Mouse (Mus musculus) erythroblast, embryonic 14.5 days (primary cell): ENCODE data around the gene Elp1. TPM values are rescaled to one million over a fixed set of nuclear protein-coding genes. Genes with fewer than 3 reads are reported as not detected.
A peak's percentile ranks its signal among the peaks of the same experiment; 100 is the strongest.

Experiments
- H3K27me3 ChIP-seq: 2 replicates; pipeline ENCODE4 v1.6.1; 2012; ENCODE audit warnings: inconsistent platforms; ENCODE audit not compliant: control insufficient read depth
- H3K36me3 ChIP-seq: 2 replicates; pipeline ENCODE4 v1.6.1; 2012; ENCODE audit warnings: mild to moderate bottlenecking, inconsistent platforms; ENCODE audit not compliant: control insufficient read depth
- H3K4me1 ChIP-seq: 2 replicates; pipeline ENCODE4 v1.6.1; 2012; ENCODE audit warnings: inconsistent platforms; ENCODE audit not compliant: control insufficient read depth
- H3K4me3 ChIP-seq: replicated peaks from 2 replicates; pipeline ENCODE3; 2012; ENCODE audit warnings: moderate library complexity, mild to moderate bottlenecking, inconsistent platforms
- H3K9me3 ChIP-seq: 2 replicates; pipeline ENCODE4 v1.6.1; 2012; ENCODE audit warnings: low read length, inconsistent platforms, mixed read lengths; ENCODE audit not compliant: control insufficient read depth
- GATA1 ChIP-seq: IDR thresholded peaks from 2 replicates; pipeline ENCODE4 v1.6.1; 2012; ENCODE audit warnings: low read length, inconsistent platforms, mixed read lengths
- TAL1 ChIP-seq: IDR thresholded peaks from 3 replicates; pipeline ENCODE4 v1.6.1; 2012; ENCODE audit warnings: low read length, inconsistent platforms, mixed read lengths
- polyA plus RNA-seq: library from polyadenylated mRNA; stranded (reverse); fragments of >175 nt; gene quantifications from 2 replicates; pipeline ENCODE4 v1.2.3, GENCODE M21; 2012

Gene Elp1
- polyA plus RNA-seq, 1 experiment, result 0.29 TPM

DNA sequence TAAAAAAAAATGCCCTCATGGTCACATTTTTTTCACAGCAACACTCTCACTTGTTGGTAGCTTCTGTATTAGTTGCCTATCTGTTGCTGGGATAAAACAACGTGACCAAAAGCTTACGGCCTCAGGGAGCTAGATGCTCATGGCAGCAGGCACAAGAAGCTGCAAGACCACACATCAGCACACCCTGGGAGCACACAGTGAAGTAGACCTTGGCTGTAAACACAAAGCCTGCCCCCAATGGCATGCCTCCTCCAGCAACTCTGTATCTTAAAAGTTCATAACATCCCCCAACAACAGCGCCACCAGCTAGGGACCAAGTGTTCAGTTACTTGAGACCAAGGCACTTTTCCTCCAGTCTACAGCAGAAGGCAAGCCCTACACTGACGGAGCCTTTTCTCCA is 6.9 kb upstream of the Elp1 start:
- Histone ChIP-seq H3K9me3 (no peaks in the 10 kb centered on the region), H3K36me3 (peaks cover 37% of the 10 kb centered on the region), H3K4me3 (no peak overlapping the region), H3K4me1 (no peaks in the 10 kb centered on the region), H3K27me3 (no peaks in the 10 kb centered on the region)
- no peak for TF ChIP-seq TAL1

- no peak for TF ChIP-seq TAL1
- no peak for TF ChIP-seq GATA1
- H3K4me1 ChIP-seq, result peaks cover 35% of the 10 kb centered on the region
- H3K4me3 ChIP-seq, result peak overlapping the region; percentile 90
- no peaks in the 10 kb centered on the region for H3K9me3 ChIP-seq
- H3K27me3 ChIP-seq, result no peaks in the 10 kb centered on the region
- H3K36me3 ChIP-seq, result peaks cover 56% of the 10 kb centered on the region
Observed at GRCm38 (mm10) chr4:56802669-56803150, 579 bp upstream of the Elp1 start.

DNA sequence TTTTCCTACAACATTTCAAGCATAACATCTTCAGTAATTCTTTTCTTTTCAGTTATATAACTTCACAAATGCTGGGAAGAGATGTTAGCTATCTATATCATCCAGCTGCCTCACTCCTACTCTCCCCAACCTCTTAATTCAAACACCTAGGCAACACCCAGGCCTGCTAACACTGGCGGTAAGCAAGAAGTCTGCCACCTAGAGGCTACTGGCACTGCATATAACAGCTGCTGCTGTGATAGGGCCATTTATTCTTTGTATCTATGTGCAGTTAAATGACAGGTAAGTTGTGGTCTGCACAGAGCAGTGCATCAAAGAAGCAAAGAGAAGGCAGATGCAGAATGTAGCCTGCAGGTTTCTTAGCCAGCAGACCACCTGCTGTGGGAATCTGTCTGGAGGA is 10.8 kb downstream of the Elp1 start:
- no peak for TF ChIP-seq TAL1
- Histone ChIP-seq H3K27me3 (no peaks in the 10 kb centered on the region), H3K4me1 (no peaks in the 10 kb centered on the region)

DNA sequence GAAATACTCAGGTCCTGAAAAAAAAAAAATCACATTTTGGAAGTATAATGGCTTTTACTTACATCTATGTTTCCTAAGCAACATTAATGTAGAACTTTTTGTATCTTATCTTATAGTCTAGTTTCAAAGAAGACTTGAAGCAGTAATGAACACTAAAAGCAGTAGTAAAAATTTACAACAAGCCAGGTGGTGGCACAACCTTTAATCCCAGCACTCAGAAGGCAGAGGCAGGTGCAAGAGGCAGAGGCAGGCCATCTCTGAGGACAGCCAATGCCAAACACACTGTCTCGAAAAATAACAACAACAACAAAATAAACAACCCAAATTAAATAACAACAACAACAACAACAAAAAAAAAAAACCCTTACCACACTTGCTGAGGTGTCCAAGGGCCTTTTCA is 31.1 kb downstream of the Elp1 start:
- H3K4me3 ChIP-seq, result no peak overlapping the region
- no peaks in the 10 kb centered on the region for H3K27me3 ChIP-seq
- TF ChIP-seq GATA1 (no peak), TAL1 (no peak)
- H3K4me1 ChIP-seq, result no peaks in the 10 kb centered on the region
- peaks cover 85% of the 10 kb centered on the region for H3K36me3 ChIP-seq
- H3K9me3 ChIP-seq, result no peaks in the 10 kb centered on the region

More for the DNA sequence above, 10.8 kb downstream of the Elp1 start:
- Histone ChIP-seq H3K4me3 (no peak overlapping the region), H3K36me3 (peaks cover 88% of the 10 kb centered on the region), H3K9me3 (no peaks in the 10 kb centered on the region)

- Histone ChIP-seq H3K36me3 (peaks cover 88% of the 10 kb centered on the region), H3K27me3 (no peaks in the 10 kb centered on the region), H3K9me3 (no peaks in the 10 kb centered on the region), H3K4me3 (no peak overlapping the region), H3K4me1 (no peaks in the 10 kb centered on the region)
- TF ChIP-seq GATA1 (no peak), TAL1 (no peak)
Observed at GRCm38 (mm10) chr4:56768913-56769312, 33.2 kb downstream of the Elp1 start.

DNA sequence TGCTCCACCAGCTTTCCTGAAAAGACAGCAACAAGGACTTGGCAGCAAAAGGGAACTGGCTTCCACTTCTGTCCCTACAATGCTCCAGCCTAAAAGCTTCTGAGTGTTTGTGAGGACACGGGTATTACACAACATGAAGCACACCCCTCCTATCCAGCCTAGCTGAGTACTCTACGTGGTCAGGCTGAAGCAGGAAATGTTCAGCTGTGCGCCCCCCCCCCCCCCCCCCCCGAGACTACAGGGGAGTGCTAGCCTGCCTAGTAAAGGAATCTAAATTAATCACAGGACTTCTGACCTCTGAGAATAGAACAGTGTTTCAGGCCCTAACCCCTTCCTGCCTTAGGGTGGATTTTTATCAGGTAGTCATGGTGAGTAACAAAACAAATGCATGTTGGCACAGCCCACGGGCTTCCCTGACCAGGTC is 34.3 kb downstream of the Elp1 start:
- TF ChIP-seq TAL1, result no peak
- TF ChIP-seq GATA1, result no peak
- no peaks in the 10 kb centered on the region for H3K27me3 ChIP-seq
- no peaks in the 10 kb centered on the region for H3K4me1 ChIP-seq
- H3K36me3 ChIP-seq, result peaks cover 85% of the 10 kb centered on the region
- H3K9me3 ChIP-seq, result no peaks in the 10 kb centered on the region
- no peak overlapping the region for H3K4me3 ChIP-seq

GRCm38 (mm10) chr4:56757693-56758092 is 44.4 kb downstream of the Elp1 start:
- no peaks in the 10 kb centered on the region for H3K9me3 ChIP-seq
- TF ChIP-seq GATA1 (no peak), TAL1 (no peak)
- H3K4me1 ChIP-seq, result no peaks in the 10 kb centered on the region
- peaks cover 88% of the 10 kb centered on the region for H3K36me3 ChIP-seq
- H3K27me3 ChIP-seq, result no peaks in the 10 kb centered on the region
- no peak overlapping the region for H3K4me3 ChIP-seq

DNA sequence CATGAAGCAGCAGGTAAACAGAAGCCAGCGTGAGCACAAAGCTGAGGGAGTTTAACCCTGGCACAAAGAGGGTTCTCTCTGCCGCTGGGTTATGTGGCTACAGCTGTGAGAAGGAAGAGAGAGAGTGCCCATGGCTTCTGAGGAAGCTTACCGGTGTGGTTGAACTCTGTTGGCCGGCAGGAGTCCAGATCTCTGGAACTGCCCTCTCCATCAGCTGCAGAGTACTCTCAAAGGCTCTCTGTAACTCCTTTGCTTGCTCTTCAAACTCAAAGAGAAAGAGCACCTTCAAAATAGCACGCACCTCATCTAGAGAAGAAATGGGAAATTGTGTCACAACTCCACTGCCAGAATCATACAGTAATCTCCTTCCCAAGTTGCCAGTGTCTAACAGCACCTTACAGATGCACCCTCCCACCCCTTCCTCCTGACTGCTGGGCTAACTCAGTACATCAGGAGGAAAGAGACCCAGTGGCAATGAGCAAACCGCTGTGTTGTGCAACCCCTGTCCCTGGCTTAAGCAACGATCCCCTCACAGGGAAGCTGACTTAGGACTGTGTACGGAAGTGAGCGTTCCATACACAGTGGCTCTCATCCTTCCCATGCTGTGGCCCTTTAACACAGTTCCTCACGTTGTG is 45.0 kb downstream of the Elp1 start:
- no peaks in the 10 kb centered on the region for H3K27me3 ChIP-seq
- peaks cover 83% of the 10 kb centered on the region for H3K36me3 ChIP-seq
- H3K4me3 ChIP-seq, result no peak overlapping the region
- H3K9me3 ChIP-seq, result no peaks in the 10 kb centered on the region
- TF ChIP-seq TAL1 (no peak), GATA1 (0 out of 2 replicates have a peak, but pooled peaks have one; percentile 9)
- no peaks in the 10 kb centered on the region for H3K4me1 ChIP-seq

- peaks cover 85% of the 10 kb centered on the region for H3K36me3 ChIP-seq
Observed at GRCm38 (mm10) chr4:56756021-56756420, 46.1 kb downstream of the Elp1 start.

DNA sequence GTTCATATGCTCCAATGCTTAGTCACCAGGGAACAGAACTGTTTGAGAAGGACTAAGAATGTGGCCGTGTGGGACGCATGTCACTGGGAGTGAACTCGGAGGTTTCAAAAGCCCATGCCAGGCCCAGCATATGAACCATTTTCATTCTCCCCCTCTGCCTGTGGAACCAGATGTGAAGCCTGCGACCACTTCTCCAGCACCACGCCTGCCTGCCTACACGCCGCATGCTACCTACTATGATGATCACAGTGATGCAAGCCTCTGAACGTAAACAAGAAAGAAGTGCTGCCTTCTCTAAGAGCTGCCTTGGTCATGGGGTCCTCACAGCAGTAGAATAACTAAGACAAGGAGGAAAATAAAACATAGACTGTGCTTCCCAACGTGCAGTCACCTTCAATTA is 54.7 kb downstream of the Elp1 start:
- no peak for TF ChIP-seq GATA1
- no peak overlapping the region for H3K4me3 ChIP-seq
- H3K9me3 ChIP-seq, result no peaks in the 10 kb centered on the region
- H3K27me3 ChIP-seq, result no peaks in the 10 kb centered on the region
- peaks cover 46% of the 10 kb centered on the region for H3K36me3 ChIP-seq
- H3K4me1 ChIP-seq, result no peaks in the 10 kb centered on the region

More at GRCm38 (mm10) chr4:56756021-56756420, 46.1 kb downstream of the Elp1 start:
- Histone ChIP-seq H3K27me3 (no peaks in the 10 kb centered on the region), H3K4me1 (no peaks in the 10 kb centered on the region), H3K9me3 (no peaks in the 10 kb centered on the region), H3K4me3 (no peak overlapping the region)
- TF ChIP-seq GATA1 (no peak), TAL1 (no peak)
